Mouse (Mus musculus) layer of hippocampus, adult 8-10 months (tissue): ENCODE results near the gene Tpp1. TPM values are rescaled to one million over a fixed set of nuclear protein-coding genes. Genes with fewer than 3 reads are reported as not detected.
A peak's percentile ranks its signal among the peaks of the same experiment; 100 is the strongest.
"Not testable (repeated sequence)": the region's sequence is repeated elsewhere in the genome, so short reads cannot be mapped to it uniquely, and the experiment has no call there.

ENCODE experiments used
- DNase-seq, 2 experiments: peaks; one replicate each; pipeline ENCODE4 v3.0.0; 2022; ENCODE audit warnings: low spot score in 2 of 2
- total RNA-seq, 4 experiments: library from RNA; stranded (reverse); gene quantifications; 2 replicates each; pipeline ENCODE4 v1.2.4; 2022

Gene Tpp1
- total RNA-seq, 4 experiments from 2014 or later, result 62.3 to 111 (median 75.7) TPM

DNA sequence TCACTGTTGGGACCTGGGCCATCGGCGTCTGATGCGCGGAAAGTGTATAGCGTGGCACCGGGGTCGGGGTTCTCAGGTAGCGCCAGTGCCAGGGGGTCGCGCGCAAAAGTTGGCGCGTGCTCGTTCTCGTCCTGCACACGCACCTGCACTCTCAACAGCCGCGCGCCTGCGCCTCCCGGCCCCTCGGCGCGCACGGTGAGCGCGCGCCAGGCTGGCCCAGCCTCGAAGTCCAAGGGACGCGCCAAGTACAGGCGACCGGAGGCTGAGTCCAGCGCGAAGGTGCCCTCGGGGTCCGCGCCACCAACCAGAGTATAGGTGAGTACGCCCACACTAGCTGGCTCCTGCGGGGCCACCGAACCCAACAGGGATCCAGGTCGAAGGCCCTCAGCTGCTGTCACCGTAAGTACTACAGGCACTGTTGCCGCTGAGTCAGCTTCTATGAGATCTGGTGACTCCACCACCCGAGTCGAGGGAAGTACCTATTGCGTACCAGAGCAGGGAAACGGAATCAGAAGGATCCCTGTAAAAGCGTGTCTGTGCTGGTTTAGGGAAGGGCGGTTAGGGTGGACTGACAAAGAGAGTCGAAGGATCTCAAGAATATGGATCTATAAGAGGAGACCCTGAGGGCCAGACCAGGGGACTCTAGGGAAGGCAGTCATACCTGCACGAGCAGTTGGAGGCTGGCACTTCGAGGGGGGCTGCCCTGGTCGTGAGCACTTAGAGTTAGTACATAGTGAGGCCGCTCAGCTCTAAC lies 10.7 kb upstream of the Tpp1 start:
- DNase-seq, result no peak

DNA sequence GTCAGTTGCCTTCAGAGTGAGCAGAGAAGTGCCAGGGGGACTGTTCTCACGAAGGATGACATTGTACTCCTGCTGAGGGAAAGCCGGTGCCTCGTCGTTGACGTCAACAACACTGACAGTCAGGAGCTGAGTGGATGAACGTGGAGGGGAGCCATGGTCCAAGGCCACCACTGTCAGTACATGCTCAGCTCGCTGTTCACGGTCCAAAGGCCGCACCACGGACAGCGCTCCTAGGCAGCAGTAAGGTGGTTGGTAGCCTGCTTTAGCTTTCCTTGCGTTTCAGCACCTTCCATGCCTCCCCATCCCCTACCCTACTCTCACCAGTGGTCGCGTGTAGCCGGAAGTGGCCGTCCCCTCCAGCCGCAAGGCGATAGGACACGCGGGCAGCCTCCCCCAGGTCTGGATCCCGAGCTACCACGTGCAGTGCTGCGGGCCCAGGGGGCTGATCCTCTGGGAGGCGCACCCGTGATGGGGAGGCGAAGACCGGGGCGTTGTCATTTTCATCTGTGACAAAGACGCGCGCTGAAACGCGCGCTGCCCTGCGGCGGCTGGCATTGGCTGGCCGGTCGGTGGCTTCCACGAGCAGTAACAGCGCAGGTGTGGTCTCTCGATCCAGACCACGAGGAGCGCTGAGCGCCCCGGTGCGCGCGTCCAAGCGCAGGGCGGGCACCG lies 9.9 kb upstream of the Tpp1 start:
- DNase-seq, result no peak

DNA sequence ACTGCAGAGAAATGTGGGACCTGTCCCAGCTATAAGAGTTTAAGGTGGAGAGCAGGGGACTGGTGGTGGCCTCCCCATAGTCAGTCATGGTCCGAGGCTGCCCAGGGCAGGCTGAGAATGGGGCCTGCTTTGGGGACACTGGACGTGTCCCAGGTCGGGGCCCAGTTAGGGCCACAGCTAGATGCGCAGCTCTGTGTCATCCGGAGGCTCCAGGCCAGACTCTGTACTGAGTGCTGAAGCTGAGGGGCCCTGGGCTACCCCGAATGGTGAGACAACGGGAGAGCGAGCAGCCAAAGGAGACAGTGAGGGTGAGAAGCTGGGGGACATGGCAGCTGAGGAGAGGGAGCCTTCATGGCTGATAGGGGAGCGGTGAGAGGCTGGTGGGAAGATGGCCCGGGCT lies 1.2 kb upstream of the Tpp1 start:
- DNase-seq, result no peak

DNA sequence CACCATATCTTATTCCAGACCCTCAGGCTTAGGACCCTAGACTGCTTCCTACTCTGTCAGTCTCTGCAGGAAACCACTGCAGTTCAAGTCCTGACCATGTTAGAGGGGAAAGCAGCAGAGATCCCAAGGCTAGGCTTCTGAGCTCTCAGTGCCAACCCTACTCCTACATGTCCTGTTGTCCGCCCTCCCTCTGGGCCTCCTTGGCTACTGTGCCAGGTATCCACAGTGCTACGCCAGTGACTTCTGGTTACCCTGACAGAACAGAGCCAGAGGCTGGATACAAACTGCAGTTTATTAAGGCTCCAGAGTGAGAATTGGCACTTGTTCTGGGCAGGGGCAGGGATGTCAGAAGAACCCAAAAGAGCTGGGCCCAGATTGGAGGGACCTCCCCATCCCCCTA lies 681 bp upstream of the Tpp1 start:
- no peak for DNase-seq

DNA sequence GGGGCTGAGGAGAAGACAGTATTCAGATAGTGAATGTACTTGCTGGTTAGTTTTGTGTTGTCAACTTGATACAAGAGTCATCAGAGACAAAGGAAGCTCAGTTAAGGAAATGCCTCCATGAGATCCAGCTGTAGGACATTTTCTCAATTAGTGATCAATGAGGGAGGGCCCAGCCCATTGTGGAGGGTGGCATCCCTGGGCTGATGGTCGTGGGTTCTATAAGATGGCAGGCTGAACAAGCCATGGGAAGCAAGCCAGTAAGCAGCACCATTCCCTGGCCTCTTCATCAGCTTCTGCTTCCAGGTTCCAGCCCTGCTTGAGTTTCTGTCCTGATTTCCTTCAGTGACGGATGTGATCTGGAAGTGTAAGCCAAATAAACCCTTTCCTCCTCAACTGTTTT lies 4.3 kb downstream of the Tpp1 start:
- DNase-seq, result no peak

DNA sequence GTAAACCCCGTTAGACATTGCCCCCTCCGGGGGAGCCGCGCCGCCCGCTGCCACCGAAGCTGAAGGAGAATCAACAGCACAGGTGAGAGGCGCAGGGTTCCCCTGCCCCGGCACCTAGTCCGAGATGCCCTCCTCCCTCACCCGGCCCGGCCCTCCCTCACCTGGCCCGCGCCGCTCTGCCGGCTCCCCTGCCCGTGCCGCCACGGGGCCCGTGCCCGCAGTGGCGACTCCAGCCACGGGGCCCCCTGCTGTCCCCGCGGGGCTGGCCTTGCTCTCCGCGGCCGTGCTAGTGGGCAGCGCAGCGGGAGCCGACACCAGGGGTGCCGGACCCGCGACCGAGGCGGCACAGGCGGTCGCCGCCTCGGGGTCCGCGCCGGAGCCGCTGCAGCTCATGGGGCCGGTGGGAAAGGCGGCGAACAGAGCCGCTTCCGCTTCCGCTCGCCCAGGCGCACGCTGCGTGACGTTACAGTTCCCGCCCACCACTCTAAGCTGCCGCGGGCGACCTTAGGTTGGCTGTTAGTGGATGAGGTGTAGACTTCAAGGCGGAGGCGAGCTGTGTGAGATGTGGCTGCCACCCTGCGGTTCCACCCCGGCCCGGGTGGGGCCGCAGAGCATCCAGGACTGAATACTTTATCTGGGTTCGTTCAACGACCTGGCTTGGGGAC lies 8.0 kb downstream of the Tpp1 start, which contains the start of gene Taf10:
TSS of gene Taf10 (minus strand) at position 436 of the 665 bp plus-strand sequence.
- DNase-seq, result peak; percentile 78 to 79

DNA sequence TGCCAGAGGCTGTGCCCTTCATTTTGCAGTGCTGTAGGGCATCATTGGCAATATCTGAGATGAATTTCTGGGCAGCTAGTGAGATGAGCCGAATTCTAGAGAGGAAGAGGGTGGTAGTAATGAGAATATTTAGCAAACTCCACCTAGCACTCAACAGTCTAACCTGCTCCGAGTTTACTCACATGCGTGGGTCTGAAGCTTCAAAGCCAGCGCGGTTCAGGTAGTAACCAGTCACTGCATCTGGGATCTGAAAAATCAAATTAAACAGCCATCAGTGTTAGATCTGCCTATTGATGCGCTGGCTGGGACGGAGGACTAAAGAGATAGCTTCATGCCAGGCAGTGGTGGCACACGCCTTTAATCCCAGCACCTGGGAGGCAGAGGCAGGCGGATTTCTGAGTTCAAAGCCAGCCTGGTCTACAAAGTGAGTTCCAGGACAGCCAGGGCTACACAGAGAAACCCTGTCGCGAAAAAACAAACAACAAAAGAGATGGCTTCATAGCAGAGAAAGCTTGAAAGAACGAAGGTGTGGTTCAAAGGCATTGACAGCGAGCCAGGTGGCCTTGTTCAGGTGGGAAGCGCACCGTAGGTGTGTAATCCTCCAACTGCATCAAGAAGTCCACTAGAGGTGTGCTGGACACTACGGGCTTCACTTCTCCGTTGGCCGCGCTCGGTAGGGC lies 8.6 kb downstream of the Tpp1 start:
- DNase-seq, result not testable (repeated sequence)

DNA sequence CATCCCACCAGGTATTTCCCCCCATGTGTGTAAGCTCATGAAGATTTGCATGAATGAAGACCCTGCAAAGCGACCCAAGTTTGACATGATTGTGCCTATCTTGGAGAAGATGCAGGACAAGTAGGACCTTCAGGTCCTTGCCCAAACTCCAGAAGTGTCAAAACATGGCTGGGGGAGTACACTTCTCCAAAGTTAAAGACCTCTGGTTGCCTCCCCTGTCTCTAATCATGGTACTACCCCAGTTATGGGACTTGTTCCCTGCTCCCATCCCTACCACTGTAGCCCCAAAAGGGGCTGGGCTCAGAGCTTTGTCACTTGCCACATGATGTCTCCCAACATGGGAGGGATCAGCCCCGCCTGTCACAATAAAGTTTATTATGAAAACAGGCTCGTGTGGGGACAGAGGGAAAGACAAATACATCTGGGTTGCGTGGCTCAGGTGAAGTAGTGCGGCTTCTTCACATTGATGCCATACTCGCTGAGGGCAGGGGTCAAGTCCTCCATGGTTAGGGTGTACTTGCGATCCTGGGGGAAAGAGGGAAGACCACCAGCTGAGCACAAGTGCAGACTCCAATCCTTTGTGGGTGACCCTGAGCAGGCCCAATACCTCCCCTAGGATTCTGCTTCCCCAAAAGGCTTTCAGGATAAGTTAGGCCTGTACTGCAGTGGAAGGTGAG lies 9.4 kb downstream of the Tpp1 start:
- DNase-seq, result not testable (repeated sequence)

DNA sequence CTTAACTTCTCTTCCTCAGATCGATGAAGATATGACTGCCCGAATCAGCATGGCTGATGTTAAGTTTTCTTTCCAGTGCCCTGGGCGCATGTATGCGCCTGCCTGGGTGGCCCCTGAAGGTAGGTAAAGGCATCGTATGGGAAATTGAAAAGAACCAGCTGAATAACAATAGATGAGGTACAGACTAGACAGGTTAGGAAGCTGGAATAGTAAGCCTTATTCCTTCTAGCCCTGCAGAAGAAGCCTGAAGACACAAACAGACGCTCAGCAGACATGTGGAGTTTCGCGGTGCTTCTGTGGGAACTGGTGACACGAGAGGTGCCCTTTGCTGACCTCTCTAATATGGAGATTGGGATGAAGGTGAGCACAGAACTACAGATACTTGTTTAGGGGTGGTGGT lies 10.1 kb downstream of the Tpp1 start:
- DNase-seq, result no peak

DNA sequence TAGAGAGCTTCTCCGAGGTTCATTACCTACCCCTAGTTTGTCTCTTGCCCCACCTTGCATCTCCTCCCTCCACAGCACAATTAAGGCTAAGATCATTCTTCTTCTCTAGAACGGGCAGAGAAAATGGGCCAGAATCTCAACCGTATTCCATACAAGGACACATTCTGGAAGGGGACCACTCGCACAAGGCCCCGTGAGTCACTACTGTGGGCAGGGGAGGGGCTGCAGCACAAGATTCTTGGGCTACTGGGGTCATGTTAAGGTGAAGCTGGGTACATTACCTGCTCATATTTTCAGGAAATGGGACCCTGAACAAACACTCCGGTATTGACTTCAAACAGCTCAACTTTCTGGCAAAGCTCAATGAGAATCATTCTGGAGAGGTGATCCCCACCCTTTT lies 11.2 kb downstream of the Tpp1 start:
- no peak for DNase-seq

DNA sequence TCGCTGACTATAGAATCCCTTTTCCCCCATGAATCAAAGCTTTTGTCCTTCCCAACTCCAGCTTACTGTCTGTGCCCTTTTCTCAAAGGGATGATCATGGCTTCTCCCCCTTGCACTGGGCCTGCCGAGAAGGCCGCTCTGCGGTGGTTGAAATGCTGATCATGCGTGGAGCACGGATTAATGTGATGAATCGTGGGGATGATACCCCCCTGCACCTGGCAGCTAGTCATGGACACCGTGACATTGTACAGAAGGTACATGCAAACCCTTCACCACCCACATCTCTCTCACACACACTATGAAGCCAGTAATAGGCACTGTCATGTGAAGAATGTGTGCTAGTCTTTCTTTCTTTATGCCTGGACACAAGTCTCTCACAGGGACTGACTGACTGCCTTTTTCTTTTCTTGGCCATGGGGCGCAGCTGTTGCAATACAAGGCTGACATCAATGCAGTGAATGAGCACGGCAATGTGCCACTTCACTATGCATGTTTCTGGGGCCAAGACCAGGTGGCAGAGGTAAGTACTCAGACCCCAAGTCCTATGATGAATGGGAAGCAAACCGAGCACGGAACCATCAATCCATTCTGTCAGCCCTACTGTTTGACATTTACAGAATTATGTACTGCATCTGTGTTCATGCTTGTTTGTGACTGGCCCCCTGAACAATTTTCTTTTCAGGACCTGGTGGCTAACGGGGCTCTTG lies 11.8 kb downstream of the Tpp1 start:
- DNase-seq, result no peak

DNA sequence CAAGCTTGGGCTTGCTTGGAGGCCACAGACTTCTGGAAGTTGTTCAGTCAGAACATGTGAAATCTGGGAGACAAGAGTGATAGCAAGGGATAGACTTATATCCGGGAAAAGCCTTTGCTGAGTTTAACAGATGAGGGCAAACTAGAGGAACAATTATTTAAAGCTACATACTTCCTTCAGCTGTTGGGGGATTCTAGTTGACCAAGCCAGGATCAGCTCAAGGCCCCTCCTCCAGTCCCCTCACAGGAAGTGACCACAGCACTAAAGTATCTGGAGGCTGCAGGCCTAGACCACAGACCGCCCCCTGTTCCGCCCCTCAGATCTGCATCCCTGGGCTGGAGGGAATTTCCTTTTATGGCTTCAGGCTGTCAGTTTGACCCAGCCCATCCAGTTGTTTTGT lies 13.1 kb downstream of the Tpp1 start:
- no peak for DNase-seq

DNA sequence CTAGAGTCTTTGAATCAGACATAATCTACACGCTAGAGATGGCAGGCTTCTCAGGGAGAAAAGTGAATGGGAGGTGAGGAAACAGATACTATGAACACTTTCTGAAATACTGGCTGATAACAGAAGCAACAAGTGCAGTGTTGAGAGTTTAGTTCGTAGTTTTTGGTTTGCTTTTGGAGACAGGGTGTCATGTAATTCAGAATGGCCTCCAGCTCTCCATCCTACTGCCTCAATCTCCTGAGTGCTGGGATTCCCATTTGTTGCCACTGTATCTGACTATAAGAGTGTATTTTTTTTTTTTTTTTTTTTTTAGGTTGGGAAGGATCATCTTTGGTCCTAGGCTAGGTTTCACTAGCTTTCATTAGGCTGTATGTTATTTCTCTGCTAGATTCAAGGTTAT lies 13.7 kb downstream of the Tpp1 start:
- DNase-seq, result no peak

DNA sequence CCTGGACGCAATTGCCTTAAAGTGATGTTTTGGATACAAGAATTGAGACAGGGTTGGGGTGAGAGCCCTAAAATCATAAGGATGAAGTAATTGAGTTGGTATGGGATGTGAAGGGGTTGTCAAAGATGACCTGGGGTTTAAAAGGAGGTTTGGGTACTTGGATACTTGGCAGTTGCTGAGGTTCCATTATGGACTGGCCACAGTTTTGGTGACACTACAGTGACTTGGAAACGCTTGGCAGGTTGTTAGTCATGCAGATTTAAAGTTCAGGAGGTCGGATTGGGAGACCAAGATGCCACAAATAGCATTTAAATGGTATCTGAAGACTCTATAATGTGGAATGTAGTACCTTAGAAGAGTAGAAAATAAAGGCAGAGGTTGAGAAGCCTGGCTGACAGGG lies 14.4 kb downstream of the Tpp1 start:
- DNase-seq, result no peak

DNA sequence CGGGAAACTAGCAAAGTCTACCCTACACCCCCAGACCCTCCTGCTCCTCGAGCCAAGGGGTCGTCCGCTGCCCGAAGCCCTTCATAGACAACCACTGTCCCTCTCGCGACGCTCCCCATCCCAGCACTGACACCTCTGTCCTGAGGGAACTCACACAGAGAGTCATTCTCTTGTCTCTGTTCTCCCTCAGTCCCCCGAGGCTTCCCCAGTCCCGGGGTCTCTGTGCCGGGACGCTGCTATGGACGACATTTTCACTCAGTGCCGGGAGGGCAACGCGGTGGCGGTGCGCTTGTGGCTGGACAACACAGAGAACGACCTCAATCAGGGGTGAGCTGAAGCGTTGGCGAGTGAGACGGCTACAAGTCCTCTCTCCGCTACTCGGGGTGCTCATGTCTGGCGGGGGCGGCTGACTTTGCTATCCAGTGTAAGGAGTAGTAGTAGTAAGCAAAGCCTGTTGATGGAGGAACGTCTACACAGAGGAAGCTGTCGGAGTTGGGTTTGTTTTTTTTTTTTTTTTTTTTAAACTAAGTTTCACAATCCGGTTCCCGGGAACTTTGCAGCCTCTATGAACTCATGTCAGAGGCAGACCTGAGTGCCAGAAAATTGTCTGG lies 15.0 kb downstream of the Tpp1 start, which contains the start of gene Rrp8:
TSS of gene Rrp8 (minus strand) at position 475 of the 611 bp plus-strand sequence.
- DNase-seq, result no peak

DNA sequence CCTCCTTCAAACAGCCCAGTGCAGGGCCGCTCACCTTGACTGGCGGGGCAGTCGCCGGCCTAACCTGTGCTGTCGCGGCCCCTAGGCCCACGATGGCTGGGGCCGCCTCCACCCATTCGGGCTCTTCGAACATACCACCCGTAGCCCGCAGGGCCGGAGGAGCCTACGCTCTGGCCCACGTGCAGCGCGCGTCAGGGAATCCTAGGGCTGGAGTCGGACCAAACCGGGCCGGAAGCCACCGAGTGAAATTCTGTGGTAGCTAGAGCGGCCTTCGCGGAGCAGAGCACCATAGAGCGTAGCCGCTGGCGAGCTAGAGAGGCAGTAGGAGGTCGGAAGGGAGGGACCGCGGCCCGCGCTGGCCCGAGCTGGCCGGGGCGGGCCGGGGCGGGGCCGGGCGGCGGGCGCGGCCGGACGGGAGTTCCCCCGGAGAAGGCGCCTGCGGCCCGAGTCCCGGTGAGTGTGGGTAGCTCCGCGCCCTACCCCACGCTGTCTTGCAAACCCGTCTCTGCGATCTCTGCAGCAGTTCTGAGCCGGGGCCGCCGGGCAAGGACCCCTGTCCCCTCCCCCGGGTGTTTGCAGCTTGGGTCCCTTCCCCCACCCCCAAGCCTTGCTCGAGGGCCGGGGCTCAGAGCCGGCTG lies 15.7 kb downstream of the Tpp1 start, which contains the start of gene Ilk:
TSS of gene Ilk (plus strand) at position 329 of the 638 bp plus-strand sequence.
- DNase-seq, result peak; percentile 90 to 92

DNA sequence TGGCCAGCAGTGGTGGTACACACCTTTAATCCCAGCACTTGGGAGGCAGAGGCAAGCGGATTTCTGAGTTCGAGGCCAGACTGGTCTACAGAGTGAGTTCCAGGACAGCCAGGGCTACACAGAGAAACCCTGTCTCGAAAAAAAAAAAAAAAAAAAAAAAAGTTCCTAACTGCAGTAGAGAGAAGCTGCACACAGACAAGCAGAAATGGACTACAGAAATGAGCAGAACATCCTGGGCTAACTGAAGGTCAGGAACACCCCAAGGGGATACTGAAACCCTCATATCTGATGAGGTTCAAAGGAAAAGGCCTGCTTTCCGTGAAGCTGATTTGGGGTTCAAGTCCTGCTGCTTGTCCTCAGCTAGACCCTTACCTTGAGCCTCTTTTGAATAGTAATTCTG lies 16.6 kb downstream of the Tpp1 start:
- not testable (repeated sequence) for DNase-seq

DNA sequence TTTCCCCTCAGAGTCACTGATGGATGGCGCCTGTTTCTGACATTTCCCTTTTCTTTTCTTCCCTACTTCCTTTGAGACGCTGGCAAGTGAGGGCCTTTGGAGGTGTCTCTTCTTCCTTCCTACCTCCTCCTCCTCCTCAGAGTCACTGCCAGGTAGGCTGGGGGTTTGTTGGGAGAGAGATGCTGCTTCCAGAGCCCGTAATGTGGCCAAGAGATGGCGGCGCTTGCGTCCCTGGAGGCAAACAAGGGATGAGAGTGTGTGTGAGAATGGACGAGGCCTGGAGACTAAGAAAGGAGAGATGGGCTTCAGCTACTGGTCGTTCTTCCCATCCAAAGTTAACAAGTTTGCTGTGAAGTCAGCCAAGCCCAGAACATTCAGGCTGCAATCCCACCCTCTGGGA lies 17.2 kb downstream of the Tpp1 start:
- DNase-seq, result no peak

DNA sequence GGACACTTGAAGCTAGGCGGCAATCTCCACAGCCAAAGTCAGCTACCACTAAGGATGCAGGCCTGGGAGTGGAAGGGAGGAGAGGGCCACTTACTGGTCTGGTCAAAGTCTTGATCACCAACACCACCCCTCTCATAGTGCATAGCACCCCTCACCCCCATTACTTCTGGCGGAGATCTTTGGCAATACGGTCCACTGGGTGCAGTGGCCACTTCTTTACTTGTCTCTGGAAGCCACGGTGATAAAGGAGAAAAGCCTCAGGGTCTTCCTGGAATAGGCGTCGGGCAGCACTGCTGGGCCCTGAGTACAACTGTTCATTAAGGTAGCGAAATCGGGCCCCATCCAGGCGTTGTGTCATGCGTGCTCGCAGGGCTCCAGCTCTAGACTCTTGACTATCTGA lies 18.2 kb downstream of the Tpp1 start:
- DNase-seq, result no peak
